Mouse (Mus musculus) MEL-GATA-1-ER (cell line): ENCODE results near the gene Lmx1a.
A peak's percentile ranks its signal among the peaks of the same experiment; 100 is the strongest.

Experiments
- DNase-seq: peaks from one replicate; pipeline ENCODE4 v3.0.0-alpha.2; 2012; ENCODE audit warnings: low read depth; ENCODE audit errors: extremely low read depth

Gene Lmx1a

GRCm38 (mm10) chr1:167781787-167782484, 92.9 kb downstream of the Lmx1a start:
- peak; percentile 0 for DNase-seq

GRCm38 (mm10) chr1:167784067-167784466, 95.0 kb downstream of the Lmx1a start:
- DNase-seq: no peak

GRCm38 (mm10) chr1:167788684-167789413, 99.8 kb downstream of the Lmx1a start:
- no peak for DNase-seq

- DNase-seq: no peak
Observed at GRCm38 (mm10) chr1:167789448-167789847, 100.4 kb downstream of the Lmx1a start.

GRCm38 (mm10) chr1:167790688-167791087, 101.7 kb downstream of the Lmx1a start:
- no peak for DNase-seq

GRCm38 (mm10) chr1:167791221-167791620, 102.2 kb downstream of the Lmx1a start:
- no peak for DNase-seq

GRCm38 (mm10) chr1:167801923-167802322, 112.9 kb downstream of the Lmx1a start:
- DNase-seq: no peak

- no peak for DNase-seq
Observed at GRCm38 (mm10) chr1:167802510-167803271, 113.7 kb downstream of the Lmx1a start.

GRCm38 (mm10) chr1:167803351-167803981, 114.4 kb downstream of the Lmx1a start:
- DNase-seq: no peak

GRCm38 (mm10) chr1:167804836-167805235, 115.8 kb downstream of the Lmx1a start:
- no peak for DNase-seq

- no peak for DNase-seq
Observed at GRCm38 (mm10) chr1:167811141-167811540, 122.1 kb downstream of the Lmx1a start.

- DNase-seq: no peak
Observed at GRCm38 (mm10) chr1:167815166-167815565, 126.1 kb downstream of the Lmx1a start.

- DNase-seq: no peak
Observed at GRCm38 (mm10) chr1:167817028-167817427, 128.0 kb downstream of the Lmx1a start.

- DNase-seq: no peak
Observed at GRCm38 (mm10) chr1:167817616-167818015, 128.6 kb downstream of the Lmx1a start.

GRCm38 (mm10) chr1:167820031-167820430, 131.0 kb downstream of the Lmx1a start:
- DNase-seq: no peak

- DNase-seq: no peak
Observed at GRCm38 (mm10) chr1:167821125-167821524, 132.1 kb downstream of the Lmx1a start.

GRCm38 (mm10) chr1:167830291-167830690, 141.3 kb downstream of the Lmx1a start:
- DNase-seq: no peak

- no peak for DNase-seq
Observed at GRCm38 (mm10) chr1:167831601-167832000, 142.6 kb downstream of the Lmx1a start.

- no peak for DNase-seq
Observed at GRCm38 (mm10) chr1:167854801-167855200, 165.8 kb downstream of the Lmx1a start.

GRCm38 (mm10) chr1:167872028-167872427, 183.0 kb downstream of the Lmx1a start:
- no peak for DNase-seq

- DNase-seq: no peak
Observed at GRCm38 (mm10) chr1:167874099-167874498, 185.1 kb downstream of the Lmx1a start.

- DNase-seq: no peak
Observed at GRCm38 (mm10) chr1:167877931-167878330, 188.9 kb downstream of the Lmx1a start.
